Mouse (Mus musculus): ENCODE data around the gene Tbc1d9b. TPM values are rescaled to one million over a fixed set of nuclear protein-coding genes. Genes with fewer than 3 reads are reported as not detected.
"Not testable (repeated sequence)": the region's sequence is repeated elsewhere in the genome, so short reads cannot be mapped to it uniquely, and the experiment has no call there.

The Tbc1d9b gene
- polyA plus RNA-seq, 1 experiment from 2014 or later, result 10.9 TPM

DNA sequence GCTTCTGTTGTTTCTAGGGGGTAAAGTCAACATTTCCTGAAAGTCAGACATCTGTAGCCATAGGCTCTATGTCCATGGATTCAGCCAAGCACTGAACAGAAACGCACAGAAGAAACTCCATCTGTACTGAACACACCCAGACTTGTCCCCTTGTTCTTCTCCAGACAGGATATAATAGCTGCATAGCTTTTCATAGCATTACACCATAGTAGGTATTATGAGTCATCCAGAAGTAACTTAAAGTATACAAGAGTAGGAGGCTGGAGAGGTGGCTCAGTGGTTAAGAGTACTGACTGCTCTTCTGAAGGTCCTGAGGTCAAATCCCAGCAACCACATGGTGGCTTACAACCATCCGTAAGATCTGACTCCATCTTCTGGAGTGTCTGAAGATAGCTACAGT lies 24.6 kb downstream of the Tbc1d9b start:
- ATAC-seq (ENCODE audit: low read depth) (no peak), DNase-seq (no peak)
- WGBS (ENCODE audit: insufficient replicate concordance), result 89% methylated on average over 2 of the region's 2 CpGs
- H3K27me3 ChIP-seq, result no peaks in the 10 kb centered on the region
- H3K4me3 ChIP-seq (replicated peaks), result no peak overlapping the region
- H3K9me3 ChIP-seq (replicated peaks), result no peaks in the 10 kb centered on the region
- H3K4me2 ChIP-seq, result no peak overlapping the region
- no peak overlapping the region for H3K27ac ChIP-seq
- H3K36me3 ChIP-seq, result peaks cover 91% of the 10 kb centered on the region
- no peak overlapping the region for H3K9ac ChIP-seq
- peaks cover 25% of the 10 kb centered on the region for H3K4me1 ChIP-seq (replicated peaks)

DNA sequence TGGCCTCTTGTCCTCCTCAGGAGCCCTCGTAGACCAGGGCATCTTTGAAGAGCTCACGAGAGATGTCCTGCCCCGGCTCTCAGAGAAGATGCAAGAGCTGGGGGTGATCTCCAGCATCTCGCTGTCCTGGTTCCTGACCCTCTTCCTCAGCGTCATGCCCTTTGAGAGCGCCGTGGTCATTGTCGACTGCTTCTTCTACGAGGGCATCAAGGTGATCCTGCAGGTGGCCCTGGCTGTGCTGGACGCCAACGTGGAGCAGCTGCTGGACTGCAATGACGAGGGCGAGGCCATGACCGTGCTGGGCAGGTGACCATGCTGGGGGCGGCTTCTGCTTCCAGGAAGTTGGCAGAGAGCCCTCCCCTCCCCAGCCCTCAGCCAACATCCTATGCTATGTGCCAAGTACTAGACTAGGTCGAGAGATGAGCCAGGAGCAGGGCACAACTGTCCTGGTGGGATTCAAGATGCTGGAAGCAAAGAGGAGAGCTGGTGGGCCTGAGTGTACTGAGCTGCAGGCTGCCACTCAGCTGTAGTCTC lies 25.6 kb downstream of the Tbc1d9b start:
- ATAC-seq (ENCODE audit: low read depth), result no peak
- Histone ChIP-seq H3K9ac (no peak overlapping the region), H3K4me2 (no peak overlapping the region), H3K27ac (no peak overlapping the region), H3K4me1 (replicated peaks) (peaks cover 30% of the 10 kb centered on the region), H3K27me3 (no peaks in the 10 kb centered on the region), H3K9me3 (replicated peaks) (no peaks in the 10 kb centered on the region), H3K36me3 (peaks cover 82% of the 10 kb centered on the region), H3K4me3 (replicated peaks) (no peak overlapping the region)
- 79% methylated on average over 16 of the region's 16 CpGs for WGBS (ENCODE audit: insufficient replicate concordance)
- DNase-seq, result no peak

DNA sequence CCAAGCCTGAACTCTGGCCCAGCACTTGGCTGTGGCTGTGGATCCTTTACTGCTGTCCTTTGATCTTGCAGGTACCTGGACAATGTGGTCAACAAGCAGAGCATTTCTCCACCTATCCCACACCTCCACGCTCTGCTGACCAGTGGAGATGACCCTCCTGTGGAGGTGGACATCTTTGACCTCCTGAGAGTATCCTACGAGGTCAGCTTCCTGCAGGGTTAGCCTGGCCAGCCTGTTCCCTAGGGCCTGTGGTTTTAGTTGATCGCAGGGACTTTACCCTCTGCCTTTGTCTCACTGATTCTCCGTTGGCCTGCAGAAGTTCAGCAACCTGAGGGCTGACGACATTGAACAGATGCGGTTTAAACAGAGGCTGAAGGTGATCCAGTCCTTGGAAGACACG lies 27.1 kb downstream of the Tbc1d9b start:
- ATAC-seq (ENCODE audit: low read depth), result no peak
- Histone ChIP-seq H3K9ac (no peak overlapping the region), H3K9me3 (replicated peaks) (no peaks in the 10 kb centered on the region), H3K27me3 (no peaks in the 10 kb centered on the region), H3K27ac (no peak overlapping the region), H3K4me1 (replicated peaks) (peaks cover 40% of the 10 kb centered on the region), H3K4me2 (no peak overlapping the region), H3K4me3 (replicated peaks) (no peak overlapping the region), H3K36me3 (peaks cover 78% of the 10 kb centered on the region)
- 78% methylated on average over 7 of the region's 7 CpGs for WGBS (ENCODE audit: insufficient replicate concordance)
- DNase-seq, result no peak

DNA sequence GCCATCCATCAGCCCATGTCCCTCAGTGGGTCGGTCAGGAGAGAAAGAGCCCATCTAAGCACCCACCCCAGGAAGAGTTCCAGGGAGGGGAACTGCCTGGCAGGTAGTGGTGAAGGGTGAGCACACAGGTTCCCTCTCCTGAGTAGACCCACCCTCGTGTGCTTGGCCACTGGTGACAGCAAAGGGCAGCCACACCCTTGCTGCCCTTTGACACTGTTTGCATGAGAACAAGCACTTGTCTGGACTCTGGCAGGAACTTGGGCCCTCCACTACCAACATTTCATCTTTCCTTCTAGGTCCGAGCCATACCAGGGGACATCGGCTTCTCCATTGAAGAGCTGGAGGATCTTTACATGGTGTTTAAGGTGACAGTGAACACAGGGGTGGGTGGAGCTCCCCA lies 28.2 kb downstream of the Tbc1d9b start:
- Histone ChIP-seq H3K9me3 (replicated peaks) (no peaks in the 10 kb centered on the region), H3K27ac (no peak overlapping the region), H3K36me3 (peaks cover 80% of the 10 kb centered on the region), H3K27me3 (no peaks in the 10 kb centered on the region), H3K4me3 (replicated peaks) (no peak overlapping the region), H3K4me2 (no peak overlapping the region), H3K4me1 (replicated peaks) (peaks cover 36% of the 10 kb centered on the region), H3K9ac (no peak overlapping the region)
- ATAC-seq (ENCODE audit: low read depth) (no peak), DNase-seq (no peak)
- WGBS (ENCODE audit: insufficient replicate concordance), result 61% methylated on average over 4 of the region's 4 CpGs

DNA sequence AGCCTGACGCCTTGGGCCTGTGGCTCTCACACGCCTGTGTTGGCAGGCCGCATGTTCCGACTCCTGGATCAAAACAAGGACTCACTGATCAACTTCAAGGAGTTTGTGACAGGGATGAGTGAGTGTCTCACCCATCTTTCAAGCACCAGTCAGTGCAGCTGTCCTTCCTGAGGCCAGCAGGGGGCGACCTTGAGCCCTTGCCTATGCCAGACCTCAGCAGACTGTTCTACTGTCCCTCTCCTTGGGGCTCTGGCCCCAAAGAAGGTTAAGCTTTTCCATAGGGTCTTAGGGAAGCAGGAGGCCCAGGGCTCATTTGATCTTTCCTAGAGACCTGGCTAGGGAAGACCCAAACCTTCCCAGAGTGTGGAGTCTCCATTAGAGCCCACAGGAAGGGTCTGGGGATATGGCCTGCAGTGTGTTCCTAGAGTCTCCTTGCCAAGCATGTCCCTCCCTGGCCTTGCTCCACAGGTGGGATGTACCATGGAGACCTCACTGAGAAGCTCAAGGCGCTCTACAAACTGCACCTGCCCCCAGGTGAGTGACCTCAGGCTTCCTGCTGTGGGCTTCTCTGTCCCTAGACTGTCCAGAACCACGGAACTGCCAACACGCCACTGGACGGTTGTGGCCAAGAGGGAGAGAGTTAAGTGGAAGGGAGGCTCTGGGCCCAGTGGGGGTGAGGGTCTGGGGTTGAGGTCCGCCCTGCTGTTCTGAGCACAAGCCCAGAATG lies 30.5 kb downstream of the Tbc1d9b start:
- peak; percentile 54 for DNase-seq
- Histone ChIP-seq H3K27me3 (no peaks in the 10 kb centered on the region), H3K36me3 (peaks cover 66% of the 10 kb centered on the region), H3K4me3 (replicated peaks) (no peak overlapping the region), H3K27ac (0 out of 2 replicates have a peak overlapping the region, but pooled peaks have one; percentile 23), H3K9ac (no peak overlapping the region), H3K9me3 (replicated peaks) (no peaks in the 10 kb centered on the region), H3K4me2 (no peak overlapping the region), H3K4me1 (replicated peaks) (peaks cover 36% of the 10 kb centered on the region)
- peak; percentile 57 for ATAC-seq (ENCODE audit: low read depth)
- 47% methylated on average over 10 of the region's 10 CpGs for WGBS (ENCODE audit: insufficient replicate concordance)

DNA sequence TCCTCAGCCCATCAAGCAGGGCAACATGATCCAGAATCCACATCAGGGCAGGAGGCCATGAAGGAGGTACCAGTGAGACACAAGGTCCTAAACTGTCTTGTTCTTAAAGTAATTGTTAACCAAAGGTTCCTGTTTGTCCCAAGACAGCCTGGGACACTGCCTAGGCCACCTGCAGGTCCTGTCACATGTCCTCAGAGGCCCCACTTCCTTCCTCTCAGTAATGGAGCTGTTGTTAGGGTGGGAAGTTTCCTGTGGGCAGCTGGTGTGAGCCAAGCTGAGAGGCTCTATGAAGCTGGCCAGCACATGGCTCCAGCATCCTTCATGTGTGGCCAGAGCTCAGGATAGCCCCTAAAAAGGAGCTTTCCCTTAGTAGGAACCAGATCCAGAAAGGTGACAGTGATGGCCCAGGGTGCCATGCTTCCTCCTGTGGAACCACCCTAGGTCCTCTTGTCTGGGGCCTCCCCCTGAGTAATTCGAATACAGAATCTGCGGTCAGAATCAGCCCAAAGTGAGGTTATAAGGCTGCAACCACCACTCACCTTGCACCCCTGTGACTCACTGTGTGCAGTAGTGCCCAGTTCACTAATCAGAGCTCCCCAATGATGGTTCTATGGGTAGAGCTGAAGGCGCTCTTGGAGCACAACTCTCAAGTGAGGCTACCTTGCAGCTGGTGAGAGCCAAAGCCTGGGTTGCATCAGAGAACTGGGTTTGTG lies 31.3 kb downstream of the Tbc1d9b start:
- H3K36me3 ChIP-seq, result peaks cover 59% of the 10 kb centered on the region
- no peak for ATAC-seq (ENCODE audit: low read depth)

DNA sequence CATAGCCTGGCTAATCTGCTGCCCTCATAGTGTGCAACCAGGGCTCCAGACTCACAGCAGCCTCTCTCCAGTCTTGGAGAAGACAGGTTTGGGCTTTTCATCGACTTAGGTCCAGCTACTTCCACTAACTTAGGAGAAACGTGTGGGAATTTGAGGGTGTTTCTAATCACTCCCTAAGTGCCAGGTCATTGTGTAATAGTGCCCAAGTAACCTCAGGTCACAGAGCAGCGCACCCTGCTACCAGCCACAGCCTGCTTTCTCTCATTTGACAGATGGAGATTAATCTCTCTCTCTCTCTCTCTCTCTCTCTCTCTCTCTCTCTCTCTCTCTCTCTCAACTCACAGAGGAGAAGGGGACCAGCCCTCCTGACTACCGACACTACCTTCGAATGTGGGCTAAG lies 37.2 kb downstream of the Tbc1d9b start:
- no peaks in the 10 kb centered on the region for H3K9me3 ChIP-seq (replicated peaks)
- no peak overlapping the region for H3K27ac ChIP-seq
- no peak for DNase-seq
- ATAC-seq (ENCODE audit: low read depth), result no peak
- H3K4me2 ChIP-seq, result no peak overlapping the region
- 71% methylated on average over 5 of the region's 5 CpGs for WGBS (ENCODE audit: insufficient replicate concordance)
- H3K36me3 ChIP-seq, result peaks cover 51% of the 10 kb centered on the region
- H3K4me3 ChIP-seq (replicated peaks), result no peak overlapping the region
- H3K4me1 ChIP-seq (replicated peaks), result peaks cover 7% of the 10 kb centered on the region
- no peaks in the 10 kb centered on the region for H3K27me3 ChIP-seq
- no peak overlapping the region for H3K9ac ChIP-seq

More for the DNA sequence above, 31.3 kb downstream of the Tbc1d9b start:
- peaks cover 36% of the 10 kb centered on the region for H3K4me1 ChIP-seq (replicated peaks)
- WGBS (ENCODE audit: insufficient replicate concordance), result 82% methylated on average over 3 of the region's 3 CpGs
- H3K4me3 ChIP-seq (replicated peaks), result no peak overlapping the region
- H3K27ac ChIP-seq, result 0 out of 2 replicates have a peak overlapping the region, but pooled peaks have one; percentile 19
- H3K27me3 ChIP-seq, result no peaks in the 10 kb centered on the region
- H3K9ac ChIP-seq, result no peak overlapping the region
- no peak for DNase-seq
- no peak overlapping the region for H3K4me2 ChIP-seq
- H3K9me3 ChIP-seq (replicated peaks), result no peaks in the 10 kb centered on the region

DNA sequence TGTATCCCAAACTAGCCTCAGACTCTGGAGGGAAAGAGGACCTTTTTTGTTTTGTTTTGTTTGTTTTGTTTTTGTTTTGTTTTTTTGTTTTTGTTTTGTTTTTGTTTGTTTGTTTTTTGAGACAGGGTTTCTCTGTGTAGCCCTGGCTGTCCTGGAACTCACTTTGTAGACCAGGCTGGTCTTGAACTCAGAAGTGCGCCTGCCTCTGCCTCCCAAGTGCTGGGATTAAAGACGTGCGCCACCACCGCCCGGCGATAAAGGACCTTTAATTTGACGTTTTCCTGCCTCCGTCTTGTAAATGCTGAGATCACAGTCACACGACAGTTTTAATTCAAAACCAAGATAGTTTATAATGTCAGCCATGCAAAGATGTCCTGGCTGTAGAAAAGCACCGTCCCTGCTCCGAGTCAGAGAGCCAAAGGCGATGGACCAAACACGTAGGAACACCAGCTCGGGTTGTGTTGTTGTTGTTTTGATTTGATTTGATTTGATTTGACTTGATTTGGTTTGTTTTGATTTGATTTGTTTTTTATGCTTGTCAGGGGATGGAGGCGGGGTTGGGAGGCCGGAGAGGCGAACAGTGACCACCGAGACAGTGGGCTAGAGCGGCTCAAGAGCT lies 43.0 kb downstream of the Tbc1d9b start, which contains the start of gene Mrnip:
Gene Mrnip (plus strand): TSS at position 334 of the 619 bp plus-strand sequence.
- H3K9me3 ChIP-seq (replicated peaks); DNase-seq; H3K27me3 ChIP-seq: not testable (repeated sequence)
- Histone ChIP-seq H3K36me3 (peaks cover 25% of the 10 kb centered on the region), H3K4me3 (replicated peaks) (peak within 1 kb of the TSS; percentile 76), H3K27ac (peak within 1 kb of the TSS; percentile 84), H3K4me1 (replicated peaks) (peaks cover 40% of the 10 kb centered on the region), H3K4me2 (peak within 1 kb of the TSS; percentile 85), H3K9ac (peak within 1 kb of the TSS; percentile 82)
- ATAC-seq (ENCODE audit: low read depth), result 0 out of 2 replicates have a peak, but pooled peaks have one; percentile 1
- 5% methylated on average over 19 of the region's 19 CpGs for WGBS (ENCODE audit: insufficient replicate concordance)

DNA sequence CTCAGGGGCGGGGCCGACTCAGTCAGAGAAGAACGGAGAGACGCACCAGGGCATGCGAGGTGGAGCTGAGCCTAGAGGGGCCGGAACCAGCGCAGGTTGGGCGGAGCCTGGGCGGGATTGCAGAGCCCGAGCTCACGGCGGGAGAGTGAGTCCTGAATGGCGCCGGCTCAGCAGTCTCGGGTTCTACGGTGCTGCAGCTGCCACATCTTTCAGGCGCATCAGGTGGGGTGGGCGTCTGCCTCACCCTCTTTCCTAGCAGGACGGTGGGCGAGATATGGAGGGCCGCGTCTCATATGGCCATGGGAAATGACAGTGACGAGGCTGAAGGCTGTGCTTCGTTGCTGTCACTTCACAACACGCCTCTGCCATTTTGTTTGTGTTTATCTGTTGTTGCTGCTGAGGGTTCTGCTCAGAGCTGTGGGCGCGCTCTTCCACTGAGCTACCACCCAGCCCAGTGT lies 43.6 kb downstream of the Tbc1d9b start:
- Histone ChIP-seq H3K4me2 (peak overlapping the region; percentile 85), H3K4me3 (replicated peaks) (peak overlapping the region; percentile 76), H3K27me3 (no peaks in the 10 kb centered on the region), H3K9ac (peak overlapping the region; percentile 82), H3K4me1 (replicated peaks) (peaks cover 39% of the 10 kb centered on the region), H3K9me3 (replicated peaks) (no peaks in the 10 kb centered on the region), H3K36me3 (peaks cover 19% of the 10 kb centered on the region), H3K27ac (peak overlapping the region; percentile 84)
- DNase-seq (peak; percentile 98), ATAC-seq (ENCODE audit: low read depth) (peak; percentile 99)
- under 1% methylated on average over 27 of the region's 27 CpGs for WGBS (ENCODE audit: insufficient replicate concordance)

DNA sequence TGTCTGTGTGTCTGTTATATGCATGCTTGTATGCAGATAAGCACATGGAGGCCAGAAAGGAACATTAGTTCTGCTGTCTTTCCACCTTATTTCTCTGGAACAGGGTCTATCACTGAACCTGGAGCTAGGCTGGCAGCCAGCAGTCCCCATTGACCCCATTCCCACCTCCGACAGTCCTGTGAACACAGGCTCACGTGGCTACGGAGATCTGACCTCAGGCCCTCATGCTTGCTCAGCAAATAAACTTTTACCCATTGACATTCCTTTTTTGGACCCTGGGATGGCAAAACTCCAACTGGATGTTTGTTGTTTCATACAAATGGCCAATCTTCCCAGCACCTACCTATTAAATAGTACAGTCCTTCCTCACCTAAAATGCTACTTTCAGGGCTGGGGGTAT lies 45.2 kb downstream of the Tbc1d9b start:
- H3K4me2 ChIP-seq, result 0 out of 2 replicates have a peak overlapping the region, but pooled peaks have one; percentile 85
- 79% methylated on average over 3 of the region's 3 CpGs for WGBS (ENCODE audit: insufficient replicate concordance)
- DNase-seq, result no peak
- H3K9me3 ChIP-seq (replicated peaks), result no peaks in the 10 kb centered on the region
- ATAC-seq (ENCODE audit: low read depth), result no peak
- no peaks in the 10 kb centered on the region for H3K27me3 ChIP-seq
- no peak overlapping the region for H3K4me3 ChIP-seq (replicated peaks)
- H3K9ac ChIP-seq, result no peak overlapping the region
- peaks cover 6% of the 10 kb centered on the region for H3K36me3 ChIP-seq
- H3K4me1 ChIP-seq (replicated peaks), result peaks cover 39% of the 10 kb centered on the region
- no peak overlapping the region for H3K27ac ChIP-seq

DNA sequence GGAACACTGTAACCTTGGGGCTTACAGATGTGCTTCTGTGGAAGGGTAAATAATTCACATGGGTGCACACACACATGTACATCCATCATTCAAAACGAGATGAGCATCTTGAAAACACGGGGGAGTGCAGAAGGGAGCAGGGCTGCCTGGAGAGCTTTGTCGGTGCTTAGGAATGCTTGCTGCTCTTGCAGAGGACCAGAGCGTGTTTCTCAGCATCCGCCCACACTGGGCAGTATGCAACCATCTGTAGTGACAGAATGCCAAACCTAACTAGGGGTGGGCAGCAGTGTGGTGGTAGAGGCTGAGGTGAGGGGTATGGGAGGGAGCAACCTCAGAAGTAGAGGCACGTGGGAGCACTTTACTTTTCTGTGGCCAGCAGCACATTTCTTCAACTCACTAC lies 45.9 kb downstream of the Tbc1d9b start:
- Histone ChIP-seq H3K36me3 (peaks cover 3% of the 10 kb centered on the region; the same call in 1 of the 2 replicates), H3K4me3 (replicated peaks) (no peak overlapping the region), H3K9me3 (replicated peaks) (no peaks in the 10 kb centered on the region), H3K27me3 (no peaks in the 10 kb centered on the region), H3K4me1 (replicated peaks) (peaks cover 39% of the 10 kb centered on the region), H3K27ac (no peak overlapping the region), H3K4me2 (no peak overlapping the region), H3K9ac (no peak overlapping the region)
- ATAC-seq (ENCODE audit: low read depth) (no peak), DNase-seq (no peak)
- WGBS (ENCODE audit: insufficient replicate concordance), result 71% methylated on average over 6 of the region's 6 CpGs

Data from liver, embryonic 13.5 days (tissue).